Mouse (Mus musculus): ENCODE data around the gene Nkain2.

DNA sequence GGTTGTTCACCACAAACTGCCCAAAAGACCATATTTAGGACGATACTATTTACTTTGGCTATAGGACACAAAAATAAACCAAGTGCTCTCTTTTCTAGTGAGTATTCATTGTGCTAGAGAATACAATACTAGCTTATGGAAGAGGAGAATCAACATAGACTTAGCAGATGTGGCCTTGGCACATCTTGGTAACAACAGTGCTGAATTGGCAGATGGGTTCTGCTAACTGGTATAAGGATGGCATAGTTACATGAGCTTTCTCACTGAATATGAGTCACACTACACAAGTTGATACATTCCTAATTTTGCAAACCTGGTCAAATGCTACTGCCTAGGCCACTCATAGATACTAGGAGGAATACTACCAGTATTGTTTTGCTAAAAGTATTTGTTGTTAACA lies 489.3 kb downstream of the Nkain2 start:
- no peak for TF ChIP-seq MAZ (IDR thresholded peaks at IDR 0.05; ENCODE audit: low read depth, low read length)
- TF ChIP-seq CTCF (conservative IDR thresholded peaks at IDR 0.05 in 1 of 2, IDR thresholded peaks at IDR 0.05 in 1 of 2; ENCODE audit: low read depth in 2 of 2, low read length in 2 of 2): no peak
- no peak for TF ChIP-seq MXI1 (IDR thresholded peaks at IDR 0.05; ENCODE audit: low read depth, low read length)
- TF ChIP-seq ZC3H11A (IDR thresholded peaks at IDR 0.05; ENCODE audit: low read depth, low read length): no peak
- no peak for TF ChIP-seq BHLHE40 (IDR thresholded peaks at IDR 0.05; ENCODE audit: low read depth, low read length)
- TF ChIP-seq E2F4 (IDR thresholded peaks at IDR 0.05; ENCODE audit: insufficient replicate concordance, low read depth, low read length): no peak
- no peak for TF ChIP-seq POLR2AphosphoS2 (IDR thresholded peaks at IDR 0.05; ENCODE audit: low read depth, low read length)
- TF ChIP-seq TCF12 (IDR thresholded peaks at IDR 0.05; ENCODE audit: low read depth, low read length): no peak
- TF ChIP-seq HCFC1 (IDR thresholded peaks at IDR 0.05; ENCODE audit: low read depth, low read length): no peak
- no peak for TF ChIP-seq POLR2A (IDR thresholded peaks at IDR 0.05; ENCODE audit: low read depth, low read length)
- TF ChIP-seq ZMIZ1 (IDR thresholded peaks at IDR 0.05; ENCODE audit: low read depth, low read length): no peak
- TF ChIP-seq SMC3 (IDR thresholded peaks at IDR 0.05; ENCODE audit: low read depth, low read length): no peak
- no peak for TF ChIP-seq MAX (IDR thresholded peaks at IDR 0.05; ENCODE audit: low read length)

Measured in CH12.LX (cell line).